Mouse (Mus musculus): ENCODE data around the gene Prss58. TPM values are rescaled to one million over a fixed set of nuclear protein-coding genes. Genes with fewer than 3 reads are reported as not detected.

Prss58 gene
- not detected in 2 replicates for polyA plus RNA-seq (2012; rRNA removed)

GRCm38 (mm10) chr6:40900287-40900686, at the start of gene Prss58:
Prss58 (minus strand) TSS chr6:40900387.
- no peak for DNase-seq (ENCODE audit: low read depth, low spot score)

- DNase-seq (ENCODE audit: low read depth, low spot score), result no peak
- WGBS, result 92% methylated on average over 10 of the region's 10 CpGs
Measured at GRCm38 (mm10) chr6:40940457-40940856, 40.3 kb upstream of the Prss58 start, which contains the start of gene 1700074P13Rik. 1700074P13Rik (minus strand) TSS chr6:40940557.

DNA sequence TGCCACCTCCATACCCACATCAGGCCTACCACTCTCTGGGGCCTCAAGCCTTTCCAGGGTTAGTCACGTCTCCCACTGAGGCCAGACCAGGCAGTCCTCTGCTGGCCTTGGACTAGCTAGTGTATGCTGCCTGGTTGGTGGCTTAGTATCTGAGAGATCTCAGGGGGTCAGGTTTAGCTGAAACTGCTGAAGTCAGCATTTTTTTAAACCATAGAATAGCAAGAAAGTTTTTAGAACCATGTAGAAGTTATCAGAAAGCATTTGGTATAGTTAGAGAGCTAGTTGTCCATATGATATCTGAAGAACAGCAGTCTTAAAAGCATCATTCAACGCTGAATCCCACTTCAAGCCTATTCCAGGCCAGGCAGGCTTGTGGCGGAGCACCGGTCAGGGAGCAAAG, 19.8 kb upstream of the Prss58 start:
- DNase-seq (ENCODE audit: low read depth, low spot score), result no peak
- WGBS, result 83% methylated on average over 4 of the region's 4 CpGs

GRCm38 (mm10) chr6:40894716-40895115, 5.5 kb downstream of the Prss58 start:
- 31% methylated on average over 1 of the region's 1 CpGs for WGBS
- no peak for DNase-seq (ENCODE audit: low read depth, low spot score)

- WGBS, result 44% methylated on average over 7 of the region's 7 CpGs
- no peak for DNase-seq (ENCODE audit: low read depth, low spot score)
Measured at GRCm38 (mm10) chr6:40893577-40893976, 6.6 kb downstream of the Prss58 start.

DNA sequence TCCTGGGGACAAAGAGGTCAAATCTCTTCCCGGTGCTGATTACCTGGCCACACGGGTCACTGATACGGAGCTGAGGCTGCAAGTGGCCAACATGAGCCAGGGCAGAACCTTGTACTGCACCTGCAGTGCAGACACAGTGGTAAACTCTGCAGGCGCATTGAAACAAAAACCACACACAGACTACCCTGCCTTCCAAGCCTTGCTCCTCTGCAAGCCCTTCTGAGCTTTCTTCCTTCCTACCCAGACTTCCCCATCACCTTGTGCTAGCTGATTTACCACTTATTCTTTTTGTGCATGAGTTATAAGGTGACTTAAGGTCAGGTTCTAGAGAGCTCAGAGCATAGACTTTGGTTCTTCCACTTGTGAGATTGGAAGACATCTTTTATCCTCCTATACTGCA, 8.4 kb downstream of the Prss58 start:
- WGBS, result 71% methylated on average over 4 of the region's 4 CpGs
- DNase-seq (ENCODE audit: low read depth, low spot score), result no peak

- WGBS, result 68% methylated on average over 1 of the region's 1 CpGs
- DNase-seq (ENCODE audit: low read depth, low spot score), result no peak
Measured at GRCm38 (mm10) chr6:40890973-40891372, 9.2 kb downstream of the Prss58 start.

DNA sequence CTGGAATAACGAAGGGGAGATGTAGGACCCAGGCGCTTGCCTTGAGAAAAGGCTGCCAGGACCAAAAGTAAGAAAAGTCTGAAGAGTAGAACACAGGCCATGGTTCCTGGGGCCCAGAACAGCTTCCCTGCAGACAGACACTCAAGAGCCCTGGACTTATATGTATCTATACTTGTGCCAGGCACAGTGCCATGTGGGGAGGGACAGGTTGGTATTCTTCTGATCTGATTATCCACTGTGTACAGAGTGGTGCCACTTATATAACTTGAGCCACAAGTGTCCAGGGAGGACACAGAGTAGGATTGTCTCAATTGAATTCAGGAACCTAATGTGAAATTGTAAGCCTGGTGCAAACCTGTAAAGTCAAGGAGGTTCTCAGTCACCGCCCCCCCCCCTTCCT, 12.8 kb downstream of the Prss58 start, which contains the start of gene Moxd2:
Gene Moxd2 (minus strand): TSS at position 101 of the 400 bp plus-strand sequence.
- DNase-seq (ENCODE audit: low read depth, low spot score), result no peak
- 94% methylated on average over 3 of the region's 3 CpGs for WGBS

DNA sequence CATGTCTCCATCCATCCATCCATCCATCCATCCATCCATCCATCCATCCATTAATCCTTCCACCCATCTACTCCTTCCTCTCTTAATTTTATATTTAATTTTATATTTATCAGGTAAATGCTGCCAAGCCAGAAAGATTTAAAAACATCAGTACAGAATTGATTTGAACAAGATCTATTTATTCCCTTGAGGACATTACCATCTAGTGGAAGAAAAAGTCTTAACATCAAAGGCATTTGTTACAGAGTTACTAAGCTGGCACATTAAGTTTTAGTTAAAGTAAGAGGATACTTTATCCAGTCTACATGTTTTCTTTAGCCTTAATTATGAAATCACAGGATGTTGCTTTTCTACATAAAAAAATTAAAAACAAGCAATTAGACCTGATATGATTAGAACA, 54.9 kb downstream of the Prss58 start:
- no peak for DNase-seq (ENCODE audit: low read depth, low spot score)

Other genes starting within 250 kb of the Prss58 start
- not detected in 2 replicates for gene Moxd2, start 12.9 kb downstream of the Prss58 start, polyA plus RNA-seq (2012; rRNA removed)
- gene 1700074P13Rik, start 40.2 kb upstream of the Prss58 start, polyA plus RNA-seq (2012; rRNA removed), result not detected in 2 replicates
- gene Gm4744, start 51.5 kb upstream of the Prss58 start, polyA plus RNA-seq (2012; rRNA removed), result not detected in 2 replicates
- gene 1810009J06Rik, start 64.4 kb upstream of the Prss58 start, polyA plus RNA-seq (2012; rRNA removed), result not detected in 2 replicates
- gene Gm2663, start 99.1 kb upstream of the Prss58 start, polyA plus RNA-seq (2012; rRNA removed), result not detected in 2 replicates
- 0.20 and 0.38 TPM in 2 replicates for gene 2210010C04Rik, start 135.1 kb upstream of the Prss58 start, polyA plus RNA-seq (2012; rRNA removed)

Measured in large intestine, adult 2 months (tissue).